Mouse (Mus musculus) 416B (cell line): ENCODE results near the gene Efna5.

Experiments
- DNase-seq: peaks from one replicate; pipeline ENCODE4 v3.0.0; 2011; ENCODE audit warnings: low read depth

The Efna5 gene

GRCm38 (mm10) chr17:62747381-62747780 lies 133.7 kb downstream of the Efna5 start:
- no peak for DNase-seq

DNA sequence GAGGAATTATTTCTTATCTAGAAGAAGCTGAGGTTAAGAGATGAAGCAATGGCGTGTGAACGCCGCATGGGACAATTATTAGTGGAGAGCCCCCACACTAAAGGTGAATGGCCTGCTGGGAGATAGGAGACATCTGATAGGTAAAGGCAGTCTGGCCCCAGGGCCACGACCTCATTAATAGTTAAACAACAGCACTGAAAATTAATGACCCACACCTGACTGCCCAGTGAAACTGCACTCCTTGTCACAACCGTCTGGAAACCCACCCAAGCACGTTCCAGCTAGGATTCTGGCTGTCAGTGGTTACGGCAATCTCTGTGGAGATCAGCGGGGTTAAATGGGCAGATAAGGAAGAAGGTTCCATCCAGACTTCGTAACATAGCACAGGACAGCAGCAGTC lies 134.3 kb downstream of the Efna5 start:
- DNase-seq: no peak

DNA sequence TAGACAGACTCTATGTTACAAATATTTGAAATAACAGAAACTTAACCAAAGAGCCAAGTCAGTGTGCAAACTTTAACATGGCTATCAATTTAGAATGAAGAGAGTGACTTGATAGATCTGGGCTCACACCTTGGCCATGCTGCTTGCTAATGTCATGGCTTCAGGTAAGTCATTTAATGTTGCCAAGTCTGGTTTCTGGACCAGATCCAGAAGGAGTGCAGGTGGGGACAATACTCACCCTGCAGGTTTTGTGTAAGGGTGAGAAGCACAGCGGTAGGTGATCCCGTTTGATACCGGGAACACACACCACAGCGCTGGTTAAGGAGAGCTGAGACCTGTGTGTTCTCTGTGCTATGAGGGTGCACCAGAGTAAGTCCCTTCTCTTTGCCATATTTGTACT lies 135.8 kb downstream of the Efna5 start:
- no peak for DNase-seq

DNA sequence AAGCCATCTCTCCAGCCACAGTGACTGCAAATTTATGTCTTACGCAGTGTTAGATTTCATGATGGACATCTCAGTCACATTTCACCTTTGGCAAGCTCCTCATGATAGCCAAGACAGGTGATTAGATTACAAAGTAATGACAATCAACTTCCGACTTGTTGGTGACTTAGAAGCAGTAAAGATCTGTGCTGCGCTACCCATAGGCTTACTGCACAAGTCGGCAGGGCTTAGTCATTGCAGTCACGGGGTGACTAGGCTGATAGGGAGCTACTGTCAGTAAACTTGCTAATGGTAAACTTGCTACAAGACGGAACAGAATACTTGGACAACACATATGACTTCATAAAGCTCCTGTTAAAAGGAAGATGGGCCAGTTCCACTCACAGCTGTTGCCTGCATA lies 136.9 kb downstream of the Efna5 start:
- DNase-seq: no peak

DNA sequence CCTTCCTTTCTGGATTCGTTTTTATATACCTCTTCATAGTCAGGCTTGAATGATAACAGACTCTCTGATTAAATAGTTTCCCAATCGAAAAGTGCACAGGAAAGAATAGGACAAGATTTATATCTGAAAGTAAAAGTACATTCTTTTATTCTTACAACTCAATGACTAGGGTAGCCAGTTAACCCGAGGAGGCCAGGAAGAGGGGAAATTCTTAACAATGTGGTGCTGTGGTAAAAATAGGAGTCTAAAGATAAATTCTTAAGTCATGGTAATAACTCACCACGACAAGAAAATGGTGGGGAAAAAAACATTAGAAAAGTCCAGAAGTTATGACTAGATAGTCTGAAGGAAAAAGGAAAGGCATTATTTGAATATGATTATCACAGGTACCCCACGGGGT lies 139.4 kb downstream of the Efna5 start:
- no peak for DNase-seq

GRCm38 (mm10) chr17:62741020-62741419 lies 140.1 kb downstream of the Efna5 start:
- no peak for DNase-seq

DNA sequence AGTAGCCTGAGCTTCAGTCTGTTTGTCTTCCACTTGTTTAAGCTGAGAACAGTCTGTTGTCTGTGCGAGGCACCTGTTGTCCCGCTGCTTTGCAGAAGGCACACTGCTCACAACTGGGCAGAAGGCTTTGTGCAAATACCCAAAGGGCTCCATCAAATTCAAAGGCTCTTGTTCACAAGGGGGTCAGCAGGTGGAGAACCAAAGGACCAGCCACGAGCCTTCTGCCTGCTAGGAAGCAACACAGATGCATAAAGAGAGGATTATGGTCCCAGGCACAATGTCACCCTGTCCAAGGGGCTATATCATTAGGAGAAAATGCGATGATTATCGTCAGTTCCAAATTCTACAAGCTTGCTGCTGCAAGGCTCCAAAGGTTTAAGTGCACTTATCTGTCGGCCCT lies 141.1 kb downstream of the Efna5 start:
- no peak for DNase-seq

- DNase-seq: no peak
These were observed 143.7 kb downstream of the Efna5 start for GRCm38 (mm10) chr17:62737404-62737803.

- DNase-seq: no peak
These were observed 145.2 kb downstream of the Efna5 start for GRCm38 (mm10) chr17:62735943-62736342.

GRCm38 (mm10) chr17:62734901-62735300 lies 146.2 kb downstream of the Efna5 start:
- no peak for DNase-seq

GRCm38 (mm10) chr17:62734067-62734466 lies 147.1 kb downstream of the Efna5 start:
- DNase-seq: no peak

DNA sequence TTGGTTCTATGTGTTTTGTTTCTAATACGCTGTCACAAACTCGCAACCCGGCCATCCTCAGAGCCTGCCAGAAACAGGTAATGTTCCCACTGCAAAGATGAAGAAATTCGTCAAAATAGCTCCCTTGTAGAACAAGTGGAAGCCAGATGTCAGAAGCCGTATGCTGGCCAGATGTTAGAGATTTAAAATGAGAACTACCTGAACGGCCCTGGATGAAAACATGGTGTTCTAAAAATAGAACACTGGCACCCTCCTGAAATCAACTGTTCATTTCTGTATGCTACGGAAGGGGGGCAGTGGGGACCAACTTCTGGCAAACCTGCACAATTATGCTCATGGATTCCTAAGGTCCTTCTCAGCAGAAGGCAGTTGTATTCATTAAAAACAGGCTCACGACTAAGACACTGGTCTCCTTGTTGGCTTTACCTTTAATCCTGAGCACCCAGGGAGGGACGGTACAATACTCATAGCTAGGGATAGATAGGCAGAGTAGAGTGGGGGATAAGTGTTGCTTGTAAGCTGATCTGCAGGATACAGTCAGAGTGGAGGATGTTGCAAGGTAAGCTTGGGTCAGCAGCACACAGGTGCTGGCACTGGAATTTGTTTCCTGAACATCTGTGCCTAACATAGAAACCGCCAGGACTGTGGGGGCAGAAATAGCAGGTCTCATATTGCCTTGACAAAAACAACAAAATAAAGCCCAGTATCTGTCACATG lies 151.2 kb downstream of the Efna5 start:
- DNase-seq: no peak

DNA sequence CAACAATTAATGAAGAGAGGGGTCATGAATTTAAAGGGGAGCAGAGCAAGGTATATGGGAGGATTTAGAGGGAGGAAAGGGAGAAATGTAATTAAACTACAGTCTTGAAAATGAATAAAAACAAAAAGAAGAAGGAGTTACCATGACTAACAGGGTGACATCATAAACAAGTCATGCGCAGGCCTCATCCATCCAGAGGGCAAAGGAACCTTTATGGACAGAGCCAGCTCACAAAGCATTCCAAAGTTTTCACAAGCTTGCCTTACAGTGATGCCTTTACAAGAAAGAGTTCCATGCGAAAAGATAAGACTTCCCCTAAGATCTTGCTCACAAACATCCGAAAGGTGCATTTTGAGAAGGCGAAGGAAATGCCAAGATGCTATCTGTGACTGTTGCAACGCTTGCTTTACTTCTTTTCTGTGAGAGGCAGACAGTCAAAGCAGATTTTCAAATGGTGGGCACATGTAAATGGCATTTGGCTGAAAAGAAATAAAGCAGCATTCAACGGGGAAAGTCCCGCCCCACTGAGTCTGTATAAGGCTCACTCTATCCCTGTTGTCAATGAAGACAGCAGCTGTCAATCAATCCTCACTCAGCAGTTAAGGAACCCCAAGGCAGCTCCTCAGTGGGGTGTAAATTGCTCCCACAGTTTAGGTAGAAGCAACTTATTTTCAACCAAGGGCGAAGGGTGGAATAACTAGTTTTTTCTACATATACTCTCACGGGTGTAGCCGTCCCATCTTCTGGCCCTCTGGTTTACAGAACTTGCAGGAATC lies 152.8 kb downstream of the Efna5 start:
- no peak for DNase-seq

- DNase-seq: no peak
These were observed 155.0 kb downstream of the Efna5 start for GRCm38 (mm10) chr17:62726102-62726501.

GRCm38 (mm10) chr17:62722962-62723361 lies 158.2 kb downstream of the Efna5 start:
- no peak for DNase-seq

- DNase-seq: no peak
These were observed 159.5 kb downstream of the Efna5 start for GRCm38 (mm10) chr17:62721595-62721994.

DNA sequence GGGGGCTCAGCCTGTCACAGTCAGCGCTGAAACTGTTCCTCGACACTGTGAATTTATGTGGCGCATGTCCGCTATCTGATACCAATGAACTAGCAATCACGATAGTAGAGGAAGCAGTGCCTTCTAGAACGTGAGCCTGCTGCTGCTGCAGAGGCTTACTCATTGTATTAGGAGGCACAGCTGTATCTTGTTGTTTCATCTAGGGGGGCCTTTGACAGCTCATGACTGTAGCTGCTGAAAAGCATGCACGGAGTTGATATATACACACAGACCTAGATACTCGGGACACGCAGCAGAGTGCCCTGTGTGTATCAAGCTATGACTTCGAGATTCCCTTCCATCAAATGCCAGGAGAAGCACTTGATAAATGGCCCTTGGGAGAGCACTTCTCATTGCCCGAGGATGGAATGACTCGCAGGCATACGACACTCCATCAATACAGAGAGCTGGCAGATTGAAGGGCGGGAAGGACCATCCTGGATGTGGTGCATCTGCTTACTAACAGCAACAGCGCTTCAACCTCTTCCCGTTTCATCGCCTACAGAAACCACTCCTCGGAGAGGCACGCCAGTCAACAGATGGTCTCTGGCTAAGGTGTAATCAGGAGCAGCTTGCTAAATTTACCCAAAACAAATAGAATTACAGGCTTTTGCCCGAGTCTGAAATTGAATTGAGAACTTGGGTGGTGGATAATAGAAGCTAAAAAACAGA lies 160.2 kb downstream of the Efna5 start:
- DNase-seq: no peak

GRCm38 (mm10) chr17:62717426-62718131 lies 163.5 kb downstream of the Efna5 start:
- no peak for DNase-seq

GRCm38 (mm10) chr17:62713455-62713854 lies 167.7 kb downstream of the Efna5 start:
- DNase-seq: no peak

DNA sequence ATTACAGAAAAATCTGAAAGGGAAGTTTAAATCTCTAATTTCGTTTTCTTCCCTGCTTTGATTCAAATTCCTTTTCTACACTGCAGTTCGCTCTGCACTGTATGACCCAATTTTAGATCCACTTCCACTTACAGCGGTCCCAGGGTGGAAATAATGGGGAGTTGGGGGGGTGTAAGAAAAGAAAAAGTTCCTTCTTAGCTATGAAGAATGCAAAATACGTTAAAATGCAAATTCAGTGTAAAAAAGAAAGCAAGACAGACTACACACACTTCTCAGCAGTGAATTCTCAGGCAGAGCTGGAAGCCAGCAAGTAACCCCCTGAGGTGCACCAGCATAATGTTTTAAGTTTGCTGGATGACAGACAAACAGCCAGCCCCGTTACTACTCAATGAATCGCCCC lies 174.7 kb downstream of the Efna5 start:
- DNase-seq: no peak

DNA sequence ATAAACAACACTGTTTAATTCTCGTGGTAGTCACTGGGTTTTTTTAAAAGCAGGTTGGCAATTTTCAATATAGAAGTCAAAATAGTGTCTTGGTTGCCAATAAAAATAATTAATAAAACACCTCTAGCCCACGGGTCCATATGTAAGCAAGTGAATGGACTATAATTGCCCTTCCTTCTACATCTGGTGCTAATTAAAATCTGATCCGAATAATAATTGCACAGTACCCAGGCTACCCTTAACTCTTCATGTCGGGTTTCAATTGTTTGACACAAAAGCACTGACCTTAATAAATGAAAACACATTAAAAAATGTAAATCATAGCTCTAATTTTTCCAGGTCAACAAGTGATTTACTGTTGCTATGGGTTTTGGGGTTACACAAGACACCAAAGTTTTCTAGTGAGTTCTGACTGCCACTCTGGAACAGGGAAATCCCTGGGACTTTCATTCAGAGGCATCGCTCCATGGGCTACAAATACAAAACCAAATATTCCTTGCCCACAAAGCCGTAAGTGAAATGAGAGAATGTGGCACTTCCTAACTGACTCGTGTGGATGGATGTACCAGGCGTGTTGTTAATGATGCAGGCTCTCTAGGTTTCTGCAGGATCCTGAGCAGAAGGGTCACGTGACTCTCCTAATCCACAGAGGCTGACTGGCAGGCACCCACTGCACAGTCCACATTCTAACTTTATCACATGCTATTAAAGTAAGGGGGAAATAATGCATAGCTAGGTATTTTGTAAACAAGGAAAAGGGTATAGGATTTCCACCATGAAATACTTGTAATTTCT lies 178.9 kb downstream of the Efna5 start:
- DNase-seq: no peak
